Mouse (Mus musculus) limb, embryonic 10.5 days (tissue): Measurements from ENCODE around the gene Pom121l2. TPM values are rescaled to one million over a fixed set of nuclear protein-coding genes. Genes with fewer than 3 reads are reported as not detected.
"Not testable (repeated sequence)": the region's sequence is repeated elsewhere in the genome, so short reads cannot be mapped to it uniquely, and the experiment has no call there.

Source experiments
- DNase-seq: peaks from one replicate; pipeline ENCODE4 v3.0.0-alpha.2; 2017; ENCODE audit warnings: low spot score
- H3K27ac ChIP-seq: fragments of 300-500 bp; sonication (generic); 2 replicates; pipeline ENCODE4 v1.5.1; 2016; ENCODE audit warnings: mild to moderate bottlenecking
- H3K27me3 ChIP-seq: fragments of 300-500 bp; sonication (generic); 2 replicates; pipeline ENCODE4 v1.6.1; 2016; ENCODE audit warnings: low read depth, mild to moderate bottlenecking; ENCODE audit not compliant: poor library complexity, severe bottlenecking
- H3K36me3 ChIP-seq: fragments of 300-500 bp; sonication (generic); 2 replicates; pipeline ENCODE4 v1.6.1; 2016; ENCODE audit warnings: mild to moderate bottlenecking, moderate library complexity
- H3K4me1 ChIP-seq: fragments of 300-500 bp; sonication (generic); 2 replicates; pipeline ENCODE4 v1.6.1; 2016
- H3K4me3 ChIP-seq: fragments of 300-500 bp; sonication (generic); 2 replicates; pipeline ENCODE4 v1.5.1; 2016; ENCODE audit warnings: mild to moderate bottlenecking, moderate library complexity
- H3K9me3 ChIP-seq: fragments of 300-500 bp; sonication (generic); replicated peaks from 2 replicates; pipeline ENCODE4 v1.6.1; 2016; ENCODE audit warnings: mild to moderate bottlenecking
- WGBS: fragments of 180-500 bp; shearing (Covaris S2); methylation state at CpG from one replicate; pipeline ENCODE4 v1.1.7; 2016; 5-methylcytosine and 5-hydroxymethylcytosine counted together
- microRNA-seq: library from miRNA; unstranded; fragments of <30 nt; microRNA quantifications from one replicate; pipeline ENCODE4, GENCODE M21; 2017
- polyA plus RNA-seq: library from polyadenylated mRNA; unstranded; fragments of >200 nt; fragmentation: Nextera tagmentation; extraction: Ambion mirVana; gene quantifications from 2 replicates; pipeline ENCODE4 v1.2.1, GENCODE M21; 2016

Gene Pom121l2
- polyA plus RNA-seq, 1 experiment from 2014 or later = 0.28 TPM

DNA sequence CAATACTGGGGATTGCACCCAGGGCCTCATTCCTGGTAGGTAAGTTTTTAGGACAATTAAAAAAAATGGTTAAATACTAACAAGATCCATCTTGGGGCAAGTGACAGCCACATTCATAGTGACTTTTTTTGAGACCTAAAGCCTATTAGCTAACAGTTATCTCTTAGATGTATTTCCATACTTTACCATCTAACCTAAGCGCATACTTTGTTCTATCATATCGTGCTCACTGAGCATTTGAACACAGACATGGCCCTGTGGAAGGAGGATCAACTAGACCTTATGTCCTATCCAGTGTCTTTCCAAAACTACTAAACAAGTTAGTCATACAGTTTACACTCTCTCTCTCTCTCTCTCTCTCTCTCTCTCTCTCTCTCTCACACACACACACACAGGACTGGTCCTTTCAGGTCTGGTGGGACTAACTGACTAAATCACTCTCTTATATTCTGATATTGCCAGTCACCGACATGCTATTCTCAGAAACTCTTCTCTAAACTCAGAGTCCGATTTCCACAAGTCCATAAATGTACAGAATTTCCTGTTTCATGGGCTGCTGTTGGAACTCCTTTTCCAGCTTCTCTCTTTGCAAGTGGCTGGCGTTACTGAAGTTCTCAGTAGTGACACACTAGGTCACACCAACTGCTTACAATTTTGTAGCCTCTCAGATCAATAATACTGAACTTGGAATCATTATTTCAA, 52.9 kb downstream of the Pom121l2 start:
- H3K4me3 ChIP-seq = peak overlapping the region; percentile 55
- peaks cover 17% of the 10 kb centered on the region; the same call in 1 of the 2 replicates for H3K4me1 ChIP-seq
- no peak for DNase-seq
- no peaks in the 10 kb centered on the region for H3K9me3 ChIP-seq
- 70% methylated on average over 5 of the region's 5 CpGs for WGBS
- no peaks in the 10 kb centered on the region for H3K27me3 ChIP-seq
- H3K27ac ChIP-seq = peak overlapping the region; percentile 89
- no peaks in the 10 kb centered on the region for H3K36me3 ChIP-seq

DNA sequence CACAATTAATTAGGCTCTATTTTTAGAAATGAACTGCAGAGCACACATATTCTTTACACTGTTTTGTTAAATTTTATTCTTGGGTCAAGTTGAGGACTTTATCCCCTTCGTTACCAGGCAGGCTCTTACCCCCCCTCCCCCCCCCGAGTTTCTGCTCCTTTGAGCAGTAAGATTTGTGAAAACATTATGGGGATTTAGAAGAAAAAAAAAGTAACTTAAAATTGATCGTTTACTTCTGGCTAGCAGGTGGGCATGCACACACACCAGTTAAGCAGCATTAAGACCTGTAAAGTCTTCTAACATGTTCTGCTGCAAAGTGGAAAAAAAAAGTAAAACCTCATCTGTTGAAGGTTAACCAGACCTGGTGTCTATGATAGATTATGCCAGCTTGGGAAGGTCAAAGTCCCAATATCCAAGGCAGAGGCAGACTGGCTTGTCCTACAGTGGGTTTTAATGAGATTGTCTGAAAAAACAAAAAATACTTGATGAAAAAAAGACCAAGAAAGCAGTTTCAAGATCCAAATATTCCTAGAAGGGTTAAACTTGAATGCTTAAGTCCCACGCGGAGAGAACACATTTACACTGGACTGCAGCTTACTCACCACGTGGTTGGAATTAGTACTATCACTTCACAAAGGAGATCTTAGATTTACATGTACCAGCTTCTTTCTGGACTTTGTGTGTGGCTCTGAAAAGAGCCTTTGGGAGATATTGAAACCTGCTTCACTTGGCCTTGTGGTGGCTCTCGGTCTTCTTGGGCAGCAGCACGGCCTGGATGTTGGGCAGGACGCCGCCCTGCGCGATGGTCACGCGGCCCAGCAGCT, 53.7 kb downstream of the Pom121l2 start:
- under 1% methylated on average over 11 of the region's 14 CpGs for WGBS

DNA sequence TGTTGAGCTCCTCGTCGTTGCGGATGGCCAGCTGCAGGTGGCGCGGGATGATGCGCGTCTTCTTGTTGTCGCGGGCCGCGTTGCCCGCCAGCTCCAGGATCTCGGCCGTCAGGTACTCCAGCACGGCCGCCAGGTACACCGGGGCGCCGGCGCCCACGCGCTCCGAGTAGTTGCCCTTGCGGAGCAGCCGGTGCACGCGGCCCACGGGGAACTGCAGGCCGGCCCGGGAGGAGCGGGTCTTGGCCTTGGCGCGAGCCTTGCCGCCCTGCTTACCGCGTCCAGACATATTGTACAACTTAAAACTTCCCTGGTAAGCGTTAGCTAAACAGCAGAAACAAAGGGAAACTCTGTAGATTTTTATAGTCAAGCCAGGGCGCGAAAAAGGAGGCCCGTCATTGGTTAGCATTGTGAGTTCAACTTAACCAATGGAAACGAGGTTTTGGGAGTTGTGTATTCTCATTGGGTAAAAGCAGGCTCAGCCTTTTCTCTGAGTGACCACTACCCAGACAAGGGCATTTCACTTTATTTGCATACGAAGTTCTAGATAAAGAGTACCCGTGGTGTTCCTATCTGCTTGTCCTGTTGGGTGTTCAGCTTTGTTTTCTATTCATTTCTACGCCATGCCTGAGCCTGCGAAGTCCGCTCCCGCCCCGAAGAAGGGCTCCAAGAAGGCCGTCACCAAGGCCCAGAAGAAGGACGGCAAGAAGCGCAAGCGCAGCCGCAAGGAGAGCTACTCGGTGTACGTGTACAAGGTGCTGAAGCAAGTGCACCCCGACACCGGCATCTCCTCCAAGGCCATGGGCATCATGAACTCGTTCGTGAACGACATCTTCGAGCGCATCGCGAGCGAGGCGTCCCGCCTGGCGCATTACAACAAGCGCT, 54.5 kb downstream of the Pom121l2 start, which contains the start of the genes Hist1h2ah and Hist1h2bk:
Gene Hist1h2ah, minus strand, starts transcription at position 302 of the 882 bp plus-strand sequence.
Gene Hist1h2bk, plus strand, starts transcription at position 604 of the 882 bp plus-strand sequence.
- not testable (repeated sequence) for H3K9me3 ChIP-seq, H3K36me3 ChIP-seq, H3K27me3 ChIP-seq
- DNase-seq = peak; percentile 81
- Histone ChIP-seq H3K27ac (peak within 1 kb of the TSS; percentile 95), H3K4me1 (peaks cover 14% of the 10 kb centered on the region; the same call in 1 of the 2 replicates), H3K4me3 (peak within 1 kb of the TSS; percentile 55)
- WGBS = 0% methylated on average over 29 of the region's 69 CpGs

More for the DNA sequence above, 53.7 kb downstream of the Pom121l2 start:
- H3K9me3 ChIP-seq = no peaks in the 10 kb centered on the region
- no peaks in the 10 kb centered on the region for H3K27me3 ChIP-seq
- no peak for DNase-seq
- H3K4me1 ChIP-seq = peaks cover 14% of the 10 kb centered on the region; the same call in 1 of the 2 replicates
- H3K4me3 ChIP-seq = peak overlapping the region; percentile 55
- H3K27ac ChIP-seq = peak overlapping the region; percentile 89
- H3K36me3 ChIP-seq = no peaks in the 10 kb centered on the region

DNA sequence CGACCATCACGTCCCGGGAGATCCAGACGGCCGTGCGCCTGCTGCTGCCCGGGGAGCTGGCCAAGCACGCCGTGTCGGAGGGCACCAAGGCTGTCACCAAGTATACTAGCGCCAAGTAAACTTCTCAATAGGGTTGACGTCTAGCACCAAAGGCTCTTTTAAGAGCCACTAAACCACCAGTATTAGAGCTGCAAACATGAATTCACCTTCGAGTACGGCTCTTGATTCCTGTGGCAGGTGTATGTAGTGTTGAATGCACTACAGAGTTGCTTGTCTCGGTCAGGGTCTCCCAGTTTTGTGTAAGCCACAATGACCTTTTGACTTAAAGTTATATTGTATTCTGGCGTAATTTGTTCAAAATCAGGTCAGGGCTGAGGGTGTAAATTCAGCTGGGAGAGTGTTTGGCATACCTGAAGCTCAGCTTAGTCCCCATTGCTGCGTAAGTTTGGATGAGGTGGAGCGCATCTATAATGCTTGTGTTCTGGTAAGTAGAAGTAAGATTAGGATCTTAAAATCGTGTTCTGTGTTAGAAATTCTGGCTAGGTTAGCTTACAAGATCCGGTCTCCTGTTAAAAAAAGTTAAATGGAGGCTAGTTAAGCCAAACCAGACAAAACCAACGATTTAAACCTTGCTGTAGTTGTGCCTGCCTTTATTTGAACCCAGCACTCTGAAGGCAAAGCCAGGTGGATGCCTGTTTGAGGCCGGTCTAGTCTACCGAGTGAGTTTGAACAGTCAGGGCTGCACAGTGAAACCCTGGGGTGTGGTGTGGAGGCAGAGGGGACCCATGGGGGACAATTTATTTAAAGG, 55.4 kb downstream of the Pom121l2 start:
- WGBS = 4% methylated on average over 22 of the region's 23 CpGs
- DNase-seq = peak; percentile 70
- Histone ChIP-seq H3K4me1 (peaks cover 14% of the 10 kb centered on the region; the same call in 1 of the 2 replicates), H3K27ac (peak overlapping the region; percentile 95), H3K9me3 (no peaks in the 10 kb centered on the region), H3K36me3 (no peaks in the 10 kb centered on the region), H3K4me3 (peak overlapping the region; percentile 51), H3K27me3 (no peaks in the 10 kb centered on the region)

DNA sequence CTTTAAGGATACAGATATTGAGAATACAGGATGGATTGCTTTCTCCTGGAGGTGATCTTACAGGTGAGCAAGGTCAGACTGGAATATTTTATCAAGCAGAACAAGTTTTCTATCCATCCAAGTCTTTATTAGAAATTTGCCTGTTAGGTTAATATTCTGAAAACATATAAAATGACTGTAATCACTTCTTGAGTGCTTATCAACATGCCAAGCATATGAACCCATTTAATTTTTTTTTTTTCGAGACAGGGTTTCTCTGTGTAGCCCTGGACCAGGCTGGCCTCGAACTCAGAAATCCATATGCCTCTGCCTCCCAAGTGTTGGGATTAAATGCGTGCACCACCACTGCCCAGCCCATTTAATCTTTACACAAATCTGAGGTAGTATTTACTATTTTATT, 56.0 kb downstream of the Pom121l2 start:
- H3K27me3 ChIP-seq = no peaks in the 10 kb centered on the region
- H3K27ac ChIP-seq = peak overlapping the region; percentile 95
- no peaks in the 10 kb centered on the region for H3K9me3 ChIP-seq
- no peak for DNase-seq
- H3K4me1 ChIP-seq = peaks cover 14% of the 10 kb centered on the region; the same call in 1 of the 2 replicates
- H3K36me3 ChIP-seq = no peaks in the 10 kb centered on the region
- 69% methylated on average over 3 of the region's 3 CpGs for WGBS
- peak overlapping the region; percentile 51 for H3K4me3 ChIP-seq

DNA sequence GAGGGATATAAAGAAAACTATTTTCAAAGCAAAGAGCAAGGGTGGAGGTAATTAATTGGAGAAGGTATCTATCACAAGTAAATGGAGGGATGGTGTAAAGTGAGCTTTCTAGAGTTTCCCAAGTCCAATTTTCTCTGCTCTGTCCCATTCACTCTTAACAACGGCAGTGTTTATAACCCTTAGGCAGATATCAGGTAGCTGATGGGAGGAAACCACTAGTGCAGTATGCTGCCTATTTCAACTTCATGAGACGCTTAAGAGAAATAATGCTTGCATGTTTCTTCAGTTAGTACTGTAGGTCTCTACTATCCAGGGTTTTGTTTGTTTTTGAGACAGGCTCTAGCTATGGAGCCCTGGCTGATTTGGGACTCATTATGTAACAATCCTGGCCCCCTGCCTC, 56.4 kb downstream of the Pom121l2 start:
- no peaks in the 10 kb centered on the region for H3K9me3 ChIP-seq
- 79% methylated on average over 2 of the region's 2 CpGs for WGBS
- H3K27ac ChIP-seq = peak overlapping the region; percentile 95
- H3K4me1 ChIP-seq = peaks cover 14% of the 10 kb centered on the region; the same call in 1 of the 2 replicates
- no peak for DNase-seq
- H3K4me3 ChIP-seq = peak overlapping the region; percentile 51
- H3K36me3 ChIP-seq = no peaks in the 10 kb centered on the region
- no peaks in the 10 kb centered on the region for H3K27me3 ChIP-seq

Small RNA genes lying within 50 kb of the gene (microRNA-seq; reads per million reads assigned to microRNA genes)
- gene Gm44390 = 1.5 reads per million

Other genes starting within 250 kb of the Pom121l2 start
- 0.92 and 1.6 TPM in 2 replicates for gene Hist1h4j, start 246.1 kb upstream of the Pom121l2 start, polyA plus RNA-seq
- 4.9 TPM in 1 of 2 replicates, not detected in the other for gene Hist1h4k, start 230.7 kb upstream of the Pom121l2 start, polyA plus RNA-seq
- gene Hist1h2ak, start 227.4 kb upstream of the Pom121l2 start, polyA plus RNA-seq = 14.3 and 19.6 TPM in 2 replicates
- 1.4 and 3.8 TPM in 2 replicates for gene Hist1h2bn, start 227.1 kb upstream of the Pom121l2 start, polyA plus RNA-seq
- gene Hist1h1b, start 200.6 kb upstream of the Pom121l2 start, polyA plus RNA-seq = 33.1 and 40.9 TPM in 2 replicates
- 131 and 133 TPM in 2 replicates for gene Hist1h3i, start 197.8 kb upstream of the Pom121l2 start, polyA plus RNA-seq
- 5.4 and 9.9 TPM in 2 replicates for gene Hist1h2an, start 194.0 kb upstream of the Pom121l2 start, polyA plus RNA-seq
- 3.4 and 5.5 TPM in 2 replicates for gene Hist1h2bp, start 193.7 kb upstream of the Pom121l2 start, polyA plus RNA-seq
- gene Hist1h2bq, start 171.0 kb upstream of the Pom121l2 start, polyA plus RNA-seq = 17.9 and 22.1 TPM in 2 replicates
- gene Hist1h2ao, start 170.7 kb upstream of the Pom121l2 start, polyA plus RNA-seq = 2.0 and 2.1 TPM in 2 replicates
- gene Hist1h4m, start 169.4 kb upstream of the Pom121l2 start, polyA plus RNA-seq = not detected in 2 replicates
- gene Hist1h4n, start 149.0 kb upstream of the Pom121l2 start, polyA plus RNA-seq = 10.5 and 11.5 TPM in 2 replicates
- 6,450 and 6,557 TPM in 2 replicates for gene Hist1h2ap, start 147.7 kb upstream of the Pom121l2 start, polyA plus RNA-seq
- gene Hist1h2br, start 147.5 kb upstream of the Pom121l2 start, polyA plus RNA-seq = 19.4 and 23.0 TPM in 2 replicates
- gene Zfp184, start 36.1 kb upstream of the Pom121l2 start, polyA plus RNA-seq = 22.4 and 27.0 TPM in 2 replicates
- 0.20 TPM in 1 of 2 replicates, not detected in the other for gene Prss16, start 28.5 kb downstream of the Pom121l2 start, polyA plus RNA-seq
- gene Hist1h2ah, start 54.4 kb downstream of the Pom121l2 start, polyA plus RNA-seq = 7.3 and 8.5 TPM in 2 replicates
- 10.3 and 11.8 TPM in 2 replicates for gene Hist1h2bk, start 54.7 kb downstream of the Pom121l2 start, polyA plus RNA-seq
- gene Hist1h4i, start 60.2 kb downstream of the Pom121l2 start, polyA plus RNA-seq = 27.4 and 36.3 TPM in 2 replicates
- 59.9 and 81.0 TPM in 2 replicates for gene Hist1h2ag, start 61.8 kb downstream of the Pom121l2 start, polyA plus RNA-seq
- gene Hist1h2bj, start 62.0 kb downstream of the Pom121l2 start, polyA plus RNA-seq = 14.5 and 20.7 TPM in 2 replicates
- gene Vmn1r188, start 103.2 kb downstream of the Pom121l2 start, polyA plus RNA-seq = not detected in 2 replicates
- gene Vmn1r189, start 124.6 kb downstream of the Pom121l2 start, polyA plus RNA-seq = not detected in 2 replicates
- not detected in 2 replicates for gene Vmn1r191, start 202.8 kb downstream of the Pom121l2 start, polyA plus RNA-seq
- not detected in 2 replicates for gene Vmn1r192, start 209.9 kb downstream of the Pom121l2 start, polyA plus RNA-seq
- gene Vmn1r193, start 242.0 kb downstream of the Pom121l2 start, polyA plus RNA-seq = not detected in 2 replicates